Mouse (Mus musculus) small intestine, adult 2 months (tissue): ENCODE results near the gene Abcd3. TPM values are rescaled to one million over a fixed set of nuclear protein-coding genes. Genes with fewer than 3 reads are reported as not detected.
A peak's percentile ranks its signal among the peaks of the same experiment; 100 is the strongest.

Source experiments
- H3K27ac ChIP-seq: fragments of 200-500 bp; 2 replicates; pipeline ENCODE4 v1.5.1; 2012; ENCODE audit warnings: low read depth, low read length, control low read depth, inconsistent platforms; ENCODE audit not compliant: insufficient read depth
- H3K27me3 ChIP-seq: fragments of 200-500 bp; 2 replicates; pipeline ENCODE4 v1.6.1; 2012; ENCODE audit warnings: mild to moderate bottlenecking, moderate library complexity, low read length, inconsistent platforms; ENCODE audit not compliant: control insufficient read depth, insufficient read depth
- H3K36me3 ChIP-seq: fragments of 200-500 bp; 2 replicates; pipeline ENCODE4 v1.6.1; 2012; ENCODE audit warnings: mild to moderate bottlenecking, low read length, control low read depth, inconsistent platforms; ENCODE audit not compliant: control insufficient read depth, insufficient read depth
- H3K4me1 ChIP-seq: fragments of 200-500 bp; 2 replicates; pipeline ENCODE4 v1.6.1; 2012; ENCODE audit warnings: low read length, inconsistent platforms, mixed read lengths; ENCODE audit not compliant: control insufficient read depth, insufficient read depth, insufficient read length
- H3K4me3 ChIP-seq: fragments of 200-500 bp; 2 replicates; pipeline ENCODE4 v1.5.1; 2012; ENCODE audit warnings: low read depth, mild to moderate bottlenecking, control low read depth, inconsistent platforms, low read length, moderate library complexity
- CTCF ChIP-seq: fragments of 200-500 bp; IDR thresholded peaks from 2 replicates; pipeline ENCODE4 v1.5.1; 2012; ENCODE audit warnings: low read depth, mild to moderate bottlenecking, control low read depth, inconsistent platforms, low read length, moderate library complexity, mixed read lengths; ENCODE audit not compliant: insufficient replicate concordance, insufficient read length; ENCODE audit errors: extremely low read depth
- POLR2A ChIP-seq: fragments of 200-500 bp; IDR thresholded peaks from 2 replicates; pipeline ENCODE4 v1.6.1; 2012; ENCODE audit warnings: low read depth, mild to moderate bottlenecking, control low read depth, inconsistent platforms, low read length, moderate library complexity
- WGBS: fragments of 180-500 bp; shearing (Covaris S2); methylation state at CpG from one replicate; pipeline ENCODE4 v1.1.7; 2018; 5-methylcytosine and 5-hydroxymethylcytosine counted together
- polyA plus RNA-seq: library from polyadenylated mRNA; depleted of rRNA; stranded (reverse); fragments of >200 nt; gene quantifications from 2 replicates; pipeline ENCODE4 v1.2.3, GENCODE M21; 2012; rRNA removed

Abcd3 gene
- polyA plus RNA-seq, result 5.8 and 13.0 TPM in 2 replicates

DNA sequence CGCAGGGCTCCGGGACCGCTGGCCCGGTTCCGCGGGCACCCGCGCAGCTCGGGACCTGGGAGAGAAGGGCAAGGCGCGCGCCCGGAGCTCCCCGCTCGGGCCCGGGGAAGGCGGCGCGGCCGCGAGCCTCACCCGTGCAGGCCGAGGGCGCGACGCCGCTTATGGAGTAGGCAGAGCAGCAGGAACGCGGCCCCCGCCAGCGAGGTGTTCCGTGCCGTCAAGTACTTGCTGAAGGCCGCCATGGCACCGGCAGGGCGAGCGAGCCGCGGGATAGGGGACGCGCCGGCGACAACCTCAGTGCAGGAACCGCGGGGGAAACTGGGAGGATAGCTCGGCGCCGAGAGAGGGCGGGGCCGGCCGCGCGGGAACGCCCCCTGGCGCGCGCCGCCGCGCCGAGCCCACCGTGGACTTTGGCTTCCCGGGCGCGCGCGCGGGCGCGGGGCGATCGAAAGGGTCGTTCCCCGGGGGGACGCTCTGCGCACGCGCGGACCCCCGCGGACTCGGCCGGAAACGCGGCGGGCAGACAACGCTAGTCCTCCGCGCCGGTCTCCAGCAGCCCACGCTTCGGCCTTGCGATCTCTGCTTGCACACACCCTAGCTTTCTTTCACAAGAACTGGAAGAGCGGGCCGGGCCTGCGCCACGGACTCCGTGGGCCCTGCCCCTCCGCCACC is at the start of gene Abcd3:
Gene Abcd3, minus strand, starts transcription at position 426 of the 672 bp plus-strand sequence.
- TF ChIP-seq POLR2A, result peak; percentile 45; the same call in 1 of the 2 replicates
- no peak for TF ChIP-seq CTCF
- Histone ChIP-seq H3K4me1 (peaks cover 24% of the 10 kb centered on the region), H3K4me3 (peak within 1 kb of the TSS; percentile 68), H3K27me3 (no peaks in the 10 kb centered on the region), H3K27ac (peak within 1 kb of the TSS; percentile 84), H3K36me3 (no peaks in the 10 kb centered on the region; the same call in 1 of the 2 replicates)
- under 1% methylated on average over 97 of the region's 99 CpGs for WGBS

- Histone ChIP-seq H3K27ac (no peak overlapping the region), H3K36me3 (no peaks in the 10 kb centered on the region)
- 70% methylated on average over 5 of the region's 5 CpGs for WGBS
Measured at GRCm38 (mm10) chr3:121859142-121859541, 44.0 kb upstream of the Abcd3 start.

GRCm38 (mm10) chr3:121856131-121856530 is 41.0 kb upstream of the Abcd3 start:
- Histone ChIP-seq H3K27me3 (no peaks in the 10 kb centered on the region), H3K27ac (no peak overlapping the region), H3K4me1 (peaks cover 18% of the 10 kb centered on the region; the same call in 1 of the 2 replicates), H3K4me3 (no peak overlapping the region), H3K36me3 (no peaks in the 10 kb centered on the region)
- TF ChIP-seq CTCF (no peak), POLR2A (no peak)
- WGBS, result 91% methylated on average over 4 of the region's 4 CpGs

More at GRCm38 (mm10) chr3:121859142-121859541, 44.0 kb upstream of the Abcd3 start:
- no peak overlapping the region for H3K4me3 ChIP-seq
- H3K27me3 ChIP-seq, result no peaks in the 10 kb centered on the region
- no peak for TF ChIP-seq POLR2A
- no peak for TF ChIP-seq CTCF
- peaks cover 1% of the 10 kb centered on the region; the same call in 1 of the 2 replicates for H3K4me1 ChIP-seq

DNA sequence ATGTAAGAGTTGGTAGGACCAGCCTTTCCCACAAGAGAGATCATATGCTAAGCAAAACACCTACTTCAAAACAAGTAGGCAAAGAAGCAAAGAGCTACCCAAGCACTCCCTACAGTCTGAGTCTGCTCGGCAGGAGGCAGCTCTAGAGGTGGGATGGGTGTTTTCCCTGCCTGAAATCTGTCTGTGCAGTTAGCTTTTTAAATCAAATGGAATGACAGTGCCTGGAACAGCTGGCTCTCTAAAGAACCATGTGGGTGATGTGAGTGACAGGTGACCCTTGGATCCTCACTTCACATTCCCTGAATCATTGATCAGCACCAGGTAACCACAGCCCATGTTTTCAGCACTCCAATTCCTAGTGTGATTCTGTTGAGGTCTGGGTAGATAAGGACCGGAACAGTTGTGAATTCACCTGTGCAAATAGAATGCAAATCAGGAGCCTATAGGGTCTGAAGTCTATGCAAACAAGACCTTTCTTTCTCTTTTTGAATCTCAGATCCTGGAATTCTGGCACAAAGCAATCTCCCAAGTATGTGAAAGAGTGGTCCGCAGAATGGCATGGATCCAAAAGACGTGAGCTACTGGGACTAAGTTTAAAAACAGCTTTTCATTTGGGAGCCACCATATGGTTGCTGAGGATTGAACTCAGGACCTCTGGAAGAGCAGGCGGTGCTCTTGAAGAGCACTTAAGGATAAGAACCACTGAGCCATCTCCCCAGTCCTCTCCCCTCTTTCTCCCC is 38.8 kb upstream of the Abcd3 start:
- 20% methylated on average over 5 of the region's 5 CpGs for WGBS
- no peak overlapping the region for H3K4me3 ChIP-seq
- H3K36me3 ChIP-seq, result no peaks in the 10 kb centered on the region
- H3K27me3 ChIP-seq, result no peaks in the 10 kb centered on the region
- peaks cover 19% of the 10 kb centered on the region; the same call in 1 of the 2 replicates for H3K4me1 ChIP-seq
- H3K27ac ChIP-seq, result peak overlapping the region; percentile 70
- TF ChIP-seq CTCF (no peak), POLR2A (no peak)

- Histone ChIP-seq H3K36me3 (no peaks in the 10 kb centered on the region), H3K4me3 (no peak overlapping the region), H3K27me3 (no peaks in the 10 kb centered on the region), H3K27ac (peak overlapping the region; percentile 69), H3K4me1 (peaks cover 19% of the 10 kb centered on the region; the same call in 1 of the 2 replicates)
- TF ChIP-seq CTCF (no peak), POLR2A (no peak)
- 20% methylated on average over 4 of the region's 4 CpGs for WGBS
Measured at GRCm38 (mm10) chr3:121852074-121852826, 37.1 kb upstream of the Abcd3 start.

DNA sequence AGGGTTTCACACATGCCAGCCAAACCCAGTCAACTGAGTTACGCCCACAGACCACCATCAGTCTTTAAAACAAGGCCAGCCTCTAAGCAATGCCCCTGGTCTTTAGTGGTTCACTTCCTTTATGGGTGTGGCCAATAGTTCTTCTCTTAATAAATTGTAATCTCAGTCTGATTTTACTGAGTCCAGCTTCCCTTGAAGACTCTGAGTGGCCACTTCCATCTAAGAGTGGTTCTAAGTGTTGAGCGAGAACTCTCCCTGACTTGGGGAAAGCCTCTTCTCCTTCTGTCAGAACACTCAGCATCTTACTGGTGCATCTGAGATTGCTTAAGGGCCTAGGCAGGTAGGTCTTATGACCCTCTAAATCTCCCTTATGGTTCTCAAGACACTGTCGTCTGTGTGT is 35.9 kb upstream of the Abcd3 start:
- WGBS, result 84% methylated on average over 3 of the region's 3 CpGs
- H3K36me3 ChIP-seq, result no peaks in the 10 kb centered on the region
- H3K27ac ChIP-seq, result no peak overlapping the region
- no peak overlapping the region for H3K4me3 ChIP-seq
- TF ChIP-seq CTCF (no peak), POLR2A (no peak)
- H3K27me3 ChIP-seq, result no peaks in the 10 kb centered on the region
- peaks cover 19% of the 10 kb centered on the region; the same call in 1 of the 2 replicates for H3K4me1 ChIP-seq
